Mouse (Mus musculus) heart, postnatal 10 days (tissue): ENCODE results near the gene Sectm1a. TPM values are rescaled to one million over a fixed set of nuclear protein-coding genes. Genes with fewer than 3 reads are reported as not detected.
"Not testable (repeated sequence)": the region's sequence is repeated elsewhere in the genome, so short reads cannot be mapped to it uniquely, and the experiment has no call there.

Experiments used
- DNase-seq, 2 experiments: peaks; one replicate each; pipeline ENCODE4 v3.0.0; 2021
- intact Hi-C: fragments of 180-260 bp; cut with DNase I; formaldehyde crosslinking; loops from one replicate; pipeline ENCODE4 v1.15.1; 2025
- total RNA-seq, 2 experiments: library from RNA; stranded (reverse); gene quantifications; 2 replicates each; pipeline ENCODE4 v1.2.3; 2021

Sectm1a gene
- total RNA-seq, 2 experiments from 2014 or later = not detected

- intact Hi-C loops = no loop called here
- no peak for DNase-seq
These were observed 24.3 kb downstream of the Sectm1a start for GRCm38 (mm10) chr11:121056536-121057236.

- intact Hi-C loops = no loop called here
- peak; percentile 87 to 93 for DNase-seq
These were observed 27.5 kb downstream of the Sectm1a start for GRCm38 (mm10) chr11:121053536-121053935.

GRCm38 (mm10) chr11:121052387-121052786, 28.6 kb downstream of the Sectm1a start:
- DNase-seq = no peak
- intact Hi-C loops = no loop called here

- DNase-seq = peak in 1 of 2 experiments; percentile 38
- intact Hi-C loops = no loop called here
These were observed 29.2 kb downstream of the Sectm1a start for GRCm38 (mm10) chr11:121051793-121052192.

- no peak for DNase-seq
- intact Hi-C loops = loop anchor here (10.0 kb wide), 1 partner anchor 325 kb away; the partner anchor contains the start of genes Dcxr and Rac3
These were observed 31.2 kb downstream of the Sectm1a start for GRCm38 (mm10) chr11:121049840-121050239.

- intact Hi-C loops = loop anchor here (10.0 kb wide), 1 partner anchor 323 kb away; the partner anchor contains the start of genes Dcxr and Rac3
These were observed 33.1 kb downstream of the Sectm1a start for GRCm38 (mm10) chr11:121047826-121048399.

GRCm38 (mm10) chr11:121045286-121045685, 35.7 kb downstream of the Sectm1a start:
- intact Hi-C loops = loop anchor here (10.0 kb wide), 1 partner anchor 320 kb away; the partner anchor contains the start of genes Dcxr and Rac3
- DNase-seq = no peak

More at GRCm38 (mm10) chr11:121047826-121048399, 33.1 kb downstream of the Sectm1a start:
- DNase-seq = no peak

- intact Hi-C loops = loop anchor here (10.0 kb wide), 1 partner anchor 318 kb away; the partner anchor contains the start of genes Dcxr and Rac3
- not testable (repeated sequence) for DNase-seq
These were observed 38.0 kb downstream of the Sectm1a start for GRCm38 (mm10) chr11:121043025-121043424.

- no peak for DNase-seq
- intact Hi-C loops = loop anchor here (10.0 kb wide), 1 partner anchor 318 kb away; the partner anchor contains the start of genes Dcxr and Rac3
These were observed 38.5 kb downstream of the Sectm1a start for GRCm38 (mm10) chr11:121042480-121042879.

- no peak for DNase-seq
- intact Hi-C loops = loop anchor here (1.0 to 10.0 kb wide), 3 partner anchors 24 to 317 kb away; partner anchors contain the start of genes Dcxr and Rac3
These were observed 39.4 kb downstream of the Sectm1a start for GRCm38 (mm10) chr11:121041636-121042035.

GRCm38 (mm10) chr11:121041212-121041611, 39.8 kb downstream of the Sectm1a start:
- intact Hi-C loops = loop anchor here (1.0 to 10.0 kb wide), 3 partner anchors 24 to 316 kb away; partner anchors contain the start of genes Dcxr and Rac3
- peak; percentile 87 to 92 for DNase-seq

- DNase-seq = no peak
These were observed 41.7 kb downstream of the Sectm1a start, which contains the start of gene Cd7 for GRCm38 (mm10) chr11:121039302-121039701. Gene Cd7 (minus strand): TSS chr11:121039418.

GRCm38 (mm10) chr11:121038366-121039240, 42.4 kb downstream of the Sectm1a start:
- DNase-seq = no peak
- intact Hi-C loops = no loop called here

More at GRCm38 (mm10) chr11:121039302-121039701, 41.7 kb downstream of the Sectm1a start, which contains the start of gene Cd7:
- intact Hi-C loops = no loop called here

- no peak for DNase-seq
- intact Hi-C loops = no loop called here
These were observed 47.9 kb downstream of the Sectm1a start for GRCm38 (mm10) chr11:121033118-121033517.

GRCm38 (mm10) chr11:121027259-121027658, 53.8 kb downstream of the Sectm1a start:
- DNase-seq = no peak
- intact Hi-C loops = no loop called here

- no peak for DNase-seq
- intact Hi-C loops = no loop called here
These were observed 56.9 kb downstream of the Sectm1a start for GRCm38 (mm10) chr11:121024163-121024562.

- intact Hi-C loops = loop anchor here (5.0 kb wide), 1 partner anchor 98 kb away; the partner anchor contains the start of gene Tex19.2
- DNase-seq = no peak
These were observed 61.5 kb downstream of the Sectm1a start for GRCm38 (mm10) chr11:121019501-121019900.

- intact Hi-C loops = loop anchor here (1.0 to 5.0 kb wide), 3 partner anchors 24 to 183 kb away; partner anchors contain the start of gene Tex19.2
- DNase-seq = peak; percentile 76 to 81
These were observed 63.3 kb downstream of the Sectm1a start for GRCm38 (mm10) chr11:121017703-121018102.
